Mouse (Mus musculus): ENCODE data around the gene Hba-x.
"Not testable (repeated sequence)": the region's sequence is repeated elsewhere in the genome, so short reads cannot be mapped to it uniquely, and the experiment has no call there.

Hba-x gene

GRCm38 (mm10) chr11:32247068-32247467 is 29.1 kb upstream of the Hba-x start:
- CTCF ChIA-PET = no interaction called here

GRCm38 (mm10) chr11:32248350-32248749 is 27.9 kb upstream of the Hba-x start:
- CTCF ChIA-PET = no interaction called here

- CTCF ChIA-PET = no interaction called here
Measured at GRCm38 (mm10) chr11:32250880-32251763, 25.1 kb upstream of the Hba-x start.

- CTCF ChIA-PET = interaction anchor here (0.6 kb wide), 1 partner anchor 92 kb away, joined by 3 read pairs; no protein-coding TSS in a partner anchor
Measured at GRCm38 (mm10) chr11:32253121-32253520, 23.1 kb upstream of the Hba-x start.

GRCm38 (mm10) chr11:32256146-32256545 is 20.1 kb upstream of the Hba-x start:
- CTCF ChIA-PET = no interaction called here

GRCm38 (mm10) chr11:32256566-32256965 is 19.6 kb upstream of the Hba-x start:
- CTCF ChIA-PET = no interaction called here

- CTCF ChIA-PET = interaction anchor here (1.0 kb wide), 1 partner anchor 15 kb away, joined by 3 read pairs; no protein-coding TSS in a partner anchor
Measured at GRCm38 (mm10) chr11:32262674-32263415, 13.4 kb upstream of the Hba-x start.

- CTCF ChIA-PET = no interaction called here
Measured at GRCm38 (mm10) chr11:32265117-32265738, 11.0 kb upstream of the Hba-x start.

- CTCF ChIA-PET = no interaction called here
Measured at GRCm38 (mm10) chr11:32266194-32266593, 10.0 kb upstream of the Hba-x start.

GRCm38 (mm10) chr11:32266776-32267175 is 9.4 kb upstream of the Hba-x start:
- CTCF ChIA-PET = no interaction called here

GRCm38 (mm10) chr11:32267188-32267884 is 8.9 kb upstream of the Hba-x start, which contains the start of gene Nprl3:
Gene Nprl3, minus strand, starts transcription at chr11:32267707.
- CTCF ChIA-PET = no interaction called here

- CTCF ChIA-PET = interaction anchor here (0.6 kb wide), 1 partner anchor 319 kb away, joined by 3 read pairs; no protein-coding TSS in a partner anchor
Measured at GRCm38 (mm10) chr11:32267964-32268363, 8.2 kb upstream of the Hba-x start.

GRCm38 (mm10) chr11:32268952-32269351 is 7.2 kb upstream of the Hba-x start:
- CTCF ChIA-PET = no interaction called here

GRCm38 (mm10) chr11:32271178-32271577 is 5.0 kb upstream of the Hba-x start:
- CTCF ChIA-PET = no interaction called here

- CTCF ChIA-PET = interaction anchor here (1.1 kb wide), 1 partner anchor 95 kb away, joined by 4 read pairs; no protein-coding TSS in a partner anchor
Measured at GRCm38 (mm10) chr11:32277736-32278457, 1.7 kb downstream of the Hba-x start.

GRCm38 (mm10) chr11:32278458-32278957 is 2.3 kb downstream of the Hba-x start:
- CTCF ChIA-PET = interaction anchor here (1.1 kb wide), 1 partner anchor 96 kb away, joined by 4 read pairs; no protein-coding TSS in a partner anchor

GRCm38 (mm10) chr11:32280646-32281045 is 4.4 kb downstream of the Hba-x start:
- CTCF ChIA-PET = no interaction called here

GRCm38 (mm10) chr11:32281416-32282144 is 5.4 kb downstream of the Hba-x start:
- CTCF ChIA-PET = no interaction called here

GRCm38 (mm10) chr11:32283091-32283777 is 7.0 kb downstream of the Hba-x start, which contains the start of gene Hba-a1:
Gene Hba-a1, plus strand, starts transcription at chr11:32283511.
- CTCF ChIA-PET = not testable (repeated sequence)
